Mouse (Mus musculus): ENCODE measurements around the gene Mypn. TPM values are rescaled to one million over a fixed set of nuclear protein-coding genes. Genes with fewer than 3 reads are reported as not detected.

Gene Mypn
- polyA plus RNA-seq, 1 experiment = 2.6 TPM

GRCm38 (mm10) chr10:63152358-63152757, 51.4 kb downstream of the Mypn start:
- TF ChIP-seq POLR2A (IDR thresholded peaks at IDR 0.05; ENCODE audit: borderline replicate concordance, extremely low read depth, low read depth, low read length) (no peak), CTCF (IDR thresholded peaks at IDR 0.05; ENCODE audit: insufficient read depth, low read length) (no peak)
- no peak for DNase-seq
- Histone ChIP-seq H3K4me3 (replicated peaks; ENCODE audit: extremely low read depth, low read depth, low read length) (no peak overlapping the region), H3K4me1 (ENCODE audit: control insufficient read depth, insufficient read depth, low read length) (no peaks in the 10 kb centered on the region)

- Histone ChIP-seq H3K4me1 (ENCODE audit: control insufficient read depth, insufficient read depth, low read length) (no peaks in the 10 kb centered on the region), H3K4me3 (replicated peaks; ENCODE audit: extremely low read depth, low read depth, low read length) (no peak overlapping the region)
- no peak for DNase-seq
- WGBS = 69% methylated on average over 13 of the region's 13 CpGs
- TF ChIP-seq CTCF (IDR thresholded peaks at IDR 0.05; ENCODE audit: insufficient read depth, low read length) = no peak
- no peak for TF ChIP-seq POLR2A (IDR thresholded peaks at IDR 0.05; ENCODE audit: borderline replicate concordance, extremely low read depth, low read depth, low read length)
Measured at GRCm38 (mm10) chr10:63142660-63143059, 61.1 kb downstream of the Mypn start.

- H3K4me1 ChIP-seq (ENCODE audit: control insufficient read depth, insufficient read depth, low read length) = no peaks in the 10 kb centered on the region
- no peak for DNase-seq
- WGBS = 55% methylated on average over 6 of the region's 6 CpGs
- TF ChIP-seq CTCF (IDR thresholded peaks at IDR 0.05; ENCODE audit: insufficient read depth, low read length) (no peak), POLR2A (IDR thresholded peaks at IDR 0.05; ENCODE audit: borderline replicate concordance, extremely low read depth, low read depth, low read length) (no peak)
- H3K4me3 ChIP-seq (replicated peaks; ENCODE audit: extremely low read depth, low read depth, low read length) = no peak overlapping the region
Measured at GRCm38 (mm10) chr10:63136436-63136835, 67.3 kb downstream of the Mypn start.

DNA sequence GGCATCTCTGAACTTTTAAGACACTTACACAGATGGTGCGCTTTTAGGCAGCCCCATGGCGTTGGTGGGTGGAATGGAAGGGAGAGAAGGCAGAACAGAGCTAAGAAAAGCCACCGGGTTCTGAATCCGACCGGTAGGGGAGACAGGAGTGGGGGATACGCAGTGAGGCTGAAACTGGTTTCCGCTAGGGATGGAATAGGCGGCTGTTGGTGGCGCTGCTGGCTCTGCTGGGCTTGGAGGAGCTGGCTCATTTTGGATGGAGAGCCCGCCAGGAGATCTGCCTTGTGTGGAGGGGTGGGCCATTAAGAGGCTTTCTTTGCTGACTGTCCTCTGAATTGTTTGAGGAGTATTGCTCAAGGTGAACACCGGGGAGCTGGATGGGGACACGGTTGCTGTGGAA, 68.1 kb downstream of the Mypn start:
- Histone ChIP-seq H3K4me1 (ENCODE audit: control insufficient read depth, insufficient read depth, low read length) (no peaks in the 10 kb centered on the region), H3K4me3 (replicated peaks; ENCODE audit: extremely low read depth, low read depth, low read length) (no peak overlapping the region)
- TF ChIP-seq POLR2A (IDR thresholded peaks at IDR 0.05; ENCODE audit: borderline replicate concordance, extremely low read depth, low read depth, low read length) (no peak), CTCF (IDR thresholded peaks at IDR 0.05; ENCODE audit: insufficient read depth, low read length) (no peak)
- no peak for DNase-seq
- 56% methylated on average over 12 of the region's 12 CpGs for WGBS

DNA sequence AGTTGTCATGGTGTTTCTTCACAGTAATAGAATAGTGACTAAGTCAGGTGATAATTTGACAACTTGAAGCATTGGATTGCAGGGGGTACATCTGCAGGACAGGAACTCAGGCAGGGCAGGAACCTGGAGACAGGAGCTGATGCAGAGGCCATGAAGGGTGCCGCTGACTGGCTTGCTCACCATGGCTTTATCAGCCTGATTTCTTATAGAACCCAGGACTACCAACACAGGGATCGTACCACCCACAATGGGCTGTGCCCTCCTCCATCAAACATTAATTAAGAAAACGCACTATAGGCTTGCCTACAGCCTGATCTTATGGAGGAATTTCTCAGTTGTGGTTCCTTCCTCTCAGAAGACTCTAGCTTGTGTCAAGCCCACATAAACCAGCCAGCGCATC, 70.4 kb downstream of the Mypn start:
- Histone ChIP-seq H3K4me3 (replicated peaks; ENCODE audit: extremely low read depth, low read depth, low read length) (no peak overlapping the region), H3K4me1 (ENCODE audit: control insufficient read depth, insufficient read depth, low read length) (no peaks in the 10 kb centered on the region; the same call in 1 of the 2 replicates)
- TF ChIP-seq POLR2A (IDR thresholded peaks at IDR 0.05; ENCODE audit: borderline replicate concordance, extremely low read depth, low read depth, low read length) = no peak
- TF ChIP-seq CTCF (IDR thresholded peaks at IDR 0.05; ENCODE audit: insufficient read depth, low read length) = no peak
- 88% methylated on average over 4 of the region's 4 CpGs for WGBS
- DNase-seq = no peak

DNA sequence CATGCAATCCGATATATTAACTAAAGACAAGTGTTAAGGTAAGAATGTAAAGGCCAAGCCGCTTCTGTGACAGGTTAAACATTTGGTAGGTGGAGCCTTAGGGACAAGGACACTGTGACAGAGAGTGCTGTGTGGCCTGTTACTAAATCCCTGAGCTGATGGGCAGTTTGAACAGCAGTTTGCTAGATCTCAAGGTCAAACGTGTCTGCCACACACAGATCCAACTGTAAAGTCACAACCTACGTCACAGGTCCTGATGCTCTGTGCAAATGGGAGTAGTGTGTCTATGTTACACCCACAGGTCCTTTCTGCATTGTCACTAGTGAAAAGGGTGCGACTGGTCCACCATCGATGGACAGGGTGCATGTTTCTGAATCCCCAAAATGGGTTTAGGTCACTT, 71.4 kb downstream of the Mypn start:
- H3K4me3 ChIP-seq (replicated peaks; ENCODE audit: extremely low read depth, low read depth, low read length) = no peak overlapping the region
- 85% methylated on average over 6 of the region's 6 CpGs for WGBS
- H3K4me1 ChIP-seq (ENCODE audit: control insufficient read depth, insufficient read depth, low read length) = no peaks in the 10 kb centered on the region; the same call in 1 of the 2 replicates
- no peak for DNase-seq
- TF ChIP-seq CTCF (IDR thresholded peaks at IDR 0.05; ENCODE audit: insufficient read depth, low read length) (no peak), POLR2A (IDR thresholded peaks at IDR 0.05; ENCODE audit: borderline replicate concordance, extremely low read depth, low read depth, low read length) (no peak)

GRCm38 (mm10) chr10:63130500-63130899, 73.3 kb downstream of the Mypn start:
- WGBS = 74% methylated on average over 7 of the region's 7 CpGs
- no peak for TF ChIP-seq POLR2A (IDR thresholded peaks at IDR 0.05; ENCODE audit: borderline replicate concordance, extremely low read depth, low read depth, low read length)
- TF ChIP-seq CTCF (IDR thresholded peaks at IDR 0.05; ENCODE audit: insufficient read depth, low read length) = no peak
- DNase-seq = no peak
- Histone ChIP-seq H3K4me3 (replicated peaks; ENCODE audit: extremely low read depth, low read depth, low read length) (no peak overlapping the region), H3K4me1 (ENCODE audit: control insufficient read depth, insufficient read depth, low read length) (no peaks in the 10 kb centered on the region; the same call in 1 of the 2 replicates)

DNA sequence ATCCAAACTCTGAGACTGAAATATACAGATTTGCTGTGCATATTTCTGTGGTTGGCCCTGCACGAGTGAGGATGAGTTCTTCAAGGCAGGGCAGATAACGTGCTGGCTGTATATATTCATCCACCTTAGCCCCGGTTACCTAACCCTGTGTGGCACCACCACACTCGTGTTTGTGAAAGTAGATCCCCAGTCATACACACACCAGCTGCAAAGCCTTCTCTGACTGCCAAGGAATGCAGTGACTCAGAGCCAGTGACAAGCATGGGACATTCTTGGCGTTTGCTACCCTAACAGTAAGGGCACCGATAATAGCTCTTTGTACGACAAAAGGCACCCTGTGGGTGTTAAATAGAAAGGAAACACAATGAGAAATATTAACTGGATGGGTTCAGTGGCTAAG, 75.5 kb downstream of the Mypn start:
- 43% methylated on average over 7 of the region's 7 CpGs for WGBS

DNA sequence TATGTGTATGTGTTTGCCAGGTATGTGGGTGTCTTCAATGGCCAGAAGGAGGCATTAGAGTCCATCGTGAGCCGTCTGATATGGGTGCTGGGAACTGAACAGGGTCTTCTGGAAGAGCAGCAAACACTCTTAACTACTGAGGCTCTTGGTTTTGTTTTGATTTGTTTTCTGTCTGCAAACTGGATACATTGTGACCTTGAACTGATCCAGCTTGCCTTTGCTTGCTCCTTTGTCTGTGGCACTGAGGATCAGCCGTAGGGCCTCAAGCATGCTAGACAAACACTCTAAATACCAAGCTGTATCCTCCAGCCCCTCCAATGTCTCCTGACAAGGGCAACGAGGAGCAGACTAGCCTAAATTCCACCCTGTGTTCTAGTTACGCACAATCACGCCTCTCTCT, 76.6 kb downstream of the Mypn start:
- WGBS = 91% methylated on average over 6 of the region's 6 CpGs
- no peak for DNase-seq
- Histone ChIP-seq H3K4me1 (ENCODE audit: control insufficient read depth, insufficient read depth, low read length) (no peaks in the 10 kb centered on the region; the same call in 1 of the 2 replicates), H3K4me3 (replicated peaks; ENCODE audit: extremely low read depth, low read depth, low read length) (no peak overlapping the region)
- TF ChIP-seq CTCF (IDR thresholded peaks at IDR 0.05; ENCODE audit: insufficient read depth, low read length) (no peak), POLR2A (IDR thresholded peaks at IDR 0.05; ENCODE audit: borderline replicate concordance, extremely low read depth, low read depth, low read length) (no peak)

More for the DNA sequence above, 75.5 kb downstream of the Mypn start:
- TF ChIP-seq CTCF (IDR thresholded peaks at IDR 0.05; ENCODE audit: insufficient read depth, low read length) = no peak
- TF ChIP-seq POLR2A (IDR thresholded peaks at IDR 0.05; ENCODE audit: borderline replicate concordance, extremely low read depth, low read depth, low read length) = no peak
- H3K4me1 ChIP-seq (ENCODE audit: control insufficient read depth, insufficient read depth, low read length) = no peaks in the 10 kb centered on the region; the same call in 1 of the 2 replicates
- no peak overlapping the region for H3K4me3 ChIP-seq (replicated peaks; ENCODE audit: extremely low read depth, low read depth, low read length)
- no peak for DNase-seq

- no peak for TF ChIP-seq CTCF (IDR thresholded peaks at IDR 0.05; ENCODE audit: insufficient read depth, low read length)
- TF ChIP-seq POLR2A (IDR thresholded peaks at IDR 0.05; ENCODE audit: borderline replicate concordance, extremely low read depth, low read depth, low read length) = no peak
- Histone ChIP-seq H3K4me3 (replicated peaks; ENCODE audit: extremely low read depth, low read depth, low read length) (no peak overlapping the region), H3K4me1 (ENCODE audit: control insufficient read depth, insufficient read depth, low read length) (no peaks in the 10 kb centered on the region; the same call in 1 of the 2 replicates)
- no peak for DNase-seq
- 76% methylated on average over 4 of the region's 4 CpGs for WGBS
Measured at GRCm38 (mm10) chr10:63126116-63126515, 77.6 kb downstream of the Mypn start.

Measured in lung, adult 2 months (tissue).